Mouse (Mus musculus) layer of hippocampus, adult 11-12 months (tissue): ENCODE measurements around the gene Gm45753.
A peak's percentile ranks its signal among the peaks of the same experiment; 100 is the strongest.

Experiments
- DNase-seq: peaks from one replicate; pipeline ENCODE4 v3.0.0; 2022; ENCODE audit warnings: low spot score

Gm45753 gene

GRCm38 (mm10) chr8:45274317-45274716 lies 33.9 kb downstream of the Gm45753 start:
- DNase-seq: no peak

- DNase-seq: no peak
Observed at GRCm38 (mm10) chr8:45269056-45269455, 39.2 kb downstream of the Gm45753 start.

GRCm38 (mm10) chr8:45268485-45268884 lies 39.8 kb downstream of the Gm45753 start:
- no peak for DNase-seq

- DNase-seq: no peak
Observed at GRCm38 (mm10) chr8:45267611-45268391, 40.5 kb downstream of the Gm45753 start.

GRCm38 (mm10) chr8:45266993-45267392 lies 41.3 kb downstream of the Gm45753 start:
- DNase-seq: no peak

- no peak for DNase-seq
Observed at GRCm38 (mm10) chr8:45264918-45265317, 43.3 kb downstream of the Gm45753 start.

GRCm38 (mm10) chr8:45262851-45263250 lies 45.4 kb downstream of the Gm45753 start:
- DNase-seq: no peak

GRCm38 (mm10) chr8:45261920-45262319 lies 46.3 kb downstream of the Gm45753 start, which contains the start of gene F11:
F11 (minus strand) TSS chr8:45262031.
- no peak for DNase-seq

GRCm38 (mm10) chr8:45258421-45258820 lies 49.8 kb downstream of the Gm45753 start:
- DNase-seq: no peak

GRCm38 (mm10) chr8:45255040-45255439 lies 53.2 kb downstream of the Gm45753 start:
- DNase-seq: no peak

- DNase-seq: no peak
Observed at GRCm38 (mm10) chr8:45254194-45254842, 53.9 kb downstream of the Gm45753 start.

GRCm38 (mm10) chr8:45253586-45253985 lies 54.7 kb downstream of the Gm45753 start:
- DNase-seq: no peak

GRCm38 (mm10) chr8:45253111-45253510 lies 55.2 kb downstream of the Gm45753 start:
- DNase-seq: no peak

- no peak for DNase-seq
Observed at GRCm38 (mm10) chr8:45246307-45246706, 62.0 kb downstream of the Gm45753 start.

- no peak for DNase-seq
Observed at GRCm38 (mm10) chr8:45239363-45239762, 68.9 kb downstream of the Gm45753 start.

- peak; percentile 54 for DNase-seq
Observed at GRCm38 (mm10) chr8:45238282-45238681, 70.0 kb downstream of the Gm45753 start.

- peak; percentile 26 for DNase-seq
Observed at GRCm38 (mm10) chr8:45236164-45236912, 71.9 kb downstream of the Gm45753 start.

GRCm38 (mm10) chr8:45235228-45235627 lies 73.0 kb downstream of the Gm45753 start:
- DNase-seq: no peak

GRCm38 (mm10) chr8:45233256-45233655 lies 75.0 kb downstream of the Gm45753 start:
- DNase-seq: no peak
